Mouse (Mus musculus): ENCODE measurements around the gene Tsr3.

Gene Tsr3

DNA sequence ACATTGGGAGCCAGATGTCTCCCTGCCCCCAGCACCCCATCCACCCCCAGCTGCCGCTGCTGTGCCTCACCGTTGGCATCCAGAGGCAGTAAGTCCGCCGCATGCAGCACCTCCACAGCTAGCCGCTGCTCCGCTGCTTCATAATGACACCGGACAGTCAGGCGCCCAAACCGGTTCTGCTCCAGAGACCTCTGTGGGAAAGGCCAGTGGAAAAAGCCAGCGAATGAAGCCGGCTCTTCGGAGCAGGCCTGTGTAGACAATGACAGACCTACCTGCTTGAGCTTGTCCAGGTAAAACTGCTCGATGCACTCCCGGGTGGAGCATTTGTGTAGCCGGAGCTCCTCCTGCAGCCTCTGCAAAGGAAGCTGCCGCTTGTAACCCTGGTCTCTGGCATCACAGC, 4.3 kb downstream of the Tsr3 start:
- DNase-seq, result no peak

DNA sequence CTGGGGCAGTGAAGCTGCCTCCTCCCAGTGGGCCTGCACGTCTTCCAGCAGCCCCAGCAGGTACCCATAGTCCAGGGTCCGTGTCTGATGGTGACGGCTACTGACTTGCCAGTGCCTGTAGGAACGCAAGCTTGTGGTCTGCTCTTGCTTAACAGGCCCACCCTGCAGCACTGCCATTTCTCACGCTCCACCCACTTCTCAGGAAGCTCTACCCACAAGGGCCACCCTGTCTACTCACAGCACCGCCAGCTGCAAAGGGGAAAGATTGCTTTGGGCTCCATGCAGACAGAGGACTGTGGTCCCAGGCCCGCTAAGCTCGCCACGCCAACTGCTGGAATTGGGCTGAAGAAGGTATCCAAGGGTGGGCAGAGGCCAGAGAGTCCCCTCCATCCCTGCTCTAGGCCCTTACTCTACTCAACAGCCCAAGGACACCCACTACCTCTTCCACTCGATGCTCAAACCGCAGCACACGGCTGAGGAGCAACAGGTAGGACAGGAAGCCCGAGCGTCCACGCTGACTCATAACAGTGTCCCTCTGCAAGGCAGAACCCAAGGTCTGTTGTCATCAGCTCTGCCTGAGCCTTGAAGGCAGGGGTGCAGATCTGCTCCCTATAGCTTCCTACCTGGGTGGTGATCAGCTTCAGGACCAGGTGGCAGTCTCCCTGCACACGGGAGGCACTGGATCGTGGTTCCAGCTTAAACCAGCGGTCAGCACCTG, 8.2 kb downstream of the Tsr3 start:
- no peak for DNase-seq

DNA sequence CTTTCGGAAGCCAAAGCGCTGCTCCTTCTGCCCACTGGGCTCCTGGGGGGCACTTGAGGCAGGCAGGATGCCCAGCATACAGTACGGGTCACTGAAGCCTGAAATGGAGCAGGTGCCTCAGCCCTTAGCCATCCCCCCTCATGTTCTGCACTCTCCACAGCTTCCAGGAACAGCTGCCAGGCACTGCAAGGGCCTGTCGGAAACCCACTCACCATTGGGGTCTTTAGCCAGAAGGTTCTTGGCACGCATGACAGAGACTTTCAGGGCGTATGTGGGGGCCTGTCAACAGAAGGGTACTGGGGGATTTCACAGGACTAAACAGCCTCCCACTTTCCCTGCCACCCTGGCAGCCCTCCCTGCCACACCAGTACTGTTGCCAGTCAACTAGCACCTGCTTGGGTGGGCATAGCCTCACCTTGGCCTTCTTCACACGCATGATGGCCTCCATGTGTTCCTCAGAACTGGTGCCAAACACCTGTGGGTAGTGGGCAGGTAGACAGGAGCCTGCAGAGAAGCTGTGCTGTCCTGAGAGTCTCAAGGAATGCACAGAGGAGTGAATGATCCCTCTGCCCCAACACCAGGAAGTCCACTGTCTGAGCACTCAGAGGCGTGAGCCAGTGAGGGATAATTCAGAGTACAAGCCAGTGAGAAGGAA, 10.3 kb downstream of the Tsr3 start:
- no peak for DNase-seq

GRCm38 (mm10) chr17:25252643-25253042, 12.7 kb downstream of the Tsr3 start:
- DNase-seq, result no peak

DNA sequence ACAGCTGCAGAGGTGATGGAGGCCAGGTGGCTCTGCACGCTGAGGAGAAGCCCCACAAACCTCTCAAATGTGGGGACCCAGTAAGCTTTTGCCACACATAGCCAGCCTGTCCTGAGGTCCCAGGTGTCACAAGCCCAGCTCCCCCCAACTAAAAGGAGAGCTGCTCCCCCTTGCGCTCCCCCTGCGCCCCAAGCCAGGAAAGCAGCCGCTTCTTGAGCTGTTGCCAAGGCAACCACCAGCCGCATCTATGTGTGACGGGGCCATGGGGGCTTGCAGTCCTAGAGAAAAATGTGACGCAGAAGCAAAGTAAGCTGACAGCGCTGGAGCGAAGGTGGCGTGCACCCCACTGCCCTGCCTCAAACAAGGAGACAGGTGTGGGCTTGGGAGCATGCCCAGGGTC, 13.8 kb downstream of the Tsr3 start:
- no peak for DNase-seq

GRCm38 (mm10) chr17:25255110-25255509, 15.1 kb downstream of the Tsr3 start:
- no peak for DNase-seq

DNA sequence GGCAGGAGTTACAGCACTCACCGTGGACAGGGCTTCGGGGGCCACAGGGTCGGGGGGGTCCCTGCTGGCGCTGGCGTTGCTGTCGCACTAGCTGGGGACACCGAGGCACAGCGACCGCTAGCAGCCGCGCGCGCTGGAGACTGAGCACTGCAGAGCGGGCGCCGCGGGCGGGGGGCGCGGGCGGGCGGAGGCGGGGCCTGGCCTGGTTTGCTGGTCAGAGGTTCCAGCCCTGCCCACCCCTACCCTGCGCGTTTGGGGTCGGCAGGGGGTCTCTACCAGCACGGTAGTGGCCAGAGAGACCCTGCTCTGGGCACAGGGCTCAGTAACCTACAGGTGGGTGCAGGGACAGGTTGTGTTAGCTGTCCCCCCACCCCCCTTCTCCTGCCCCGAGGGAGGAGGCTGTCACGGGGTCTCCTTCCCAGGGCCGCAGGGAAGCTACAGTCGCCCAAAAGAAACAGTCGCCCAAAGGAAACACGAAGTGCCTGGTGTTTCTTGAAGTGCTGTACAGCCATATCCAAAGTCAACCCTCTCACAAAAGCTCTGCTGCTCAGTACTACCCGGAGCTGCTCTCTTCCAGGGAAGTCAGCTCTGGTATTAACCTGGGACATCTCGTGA, 16.3 kb downstream of the Tsr3 start, which contains the start of gene Baiap3:
TSS of gene Baiap3 (minus strand) at position 225 of the 615 bp plus-strand sequence.
- DNase-seq, result peak; percentile 40

- peak; percentile 34 for DNase-seq
Measured at GRCm38 (mm10) chr17:25257804-25258261, 17.9 kb downstream of the Tsr3 start.

- DNase-seq, result no peak
Measured at GRCm38 (mm10) chr17:25264453-25264852, 24.5 kb downstream of the Tsr3 start.

- peak; percentile 60 for DNase-seq
Measured at GRCm38 (mm10) chr17:25270795-25271335, 30.9 kb downstream of the Tsr3 start.

- DNase-seq, result peak; percentile 65
Measured at GRCm38 (mm10) chr17:25272326-25272725, 32.4 kb downstream of the Tsr3 start.

DNA sequence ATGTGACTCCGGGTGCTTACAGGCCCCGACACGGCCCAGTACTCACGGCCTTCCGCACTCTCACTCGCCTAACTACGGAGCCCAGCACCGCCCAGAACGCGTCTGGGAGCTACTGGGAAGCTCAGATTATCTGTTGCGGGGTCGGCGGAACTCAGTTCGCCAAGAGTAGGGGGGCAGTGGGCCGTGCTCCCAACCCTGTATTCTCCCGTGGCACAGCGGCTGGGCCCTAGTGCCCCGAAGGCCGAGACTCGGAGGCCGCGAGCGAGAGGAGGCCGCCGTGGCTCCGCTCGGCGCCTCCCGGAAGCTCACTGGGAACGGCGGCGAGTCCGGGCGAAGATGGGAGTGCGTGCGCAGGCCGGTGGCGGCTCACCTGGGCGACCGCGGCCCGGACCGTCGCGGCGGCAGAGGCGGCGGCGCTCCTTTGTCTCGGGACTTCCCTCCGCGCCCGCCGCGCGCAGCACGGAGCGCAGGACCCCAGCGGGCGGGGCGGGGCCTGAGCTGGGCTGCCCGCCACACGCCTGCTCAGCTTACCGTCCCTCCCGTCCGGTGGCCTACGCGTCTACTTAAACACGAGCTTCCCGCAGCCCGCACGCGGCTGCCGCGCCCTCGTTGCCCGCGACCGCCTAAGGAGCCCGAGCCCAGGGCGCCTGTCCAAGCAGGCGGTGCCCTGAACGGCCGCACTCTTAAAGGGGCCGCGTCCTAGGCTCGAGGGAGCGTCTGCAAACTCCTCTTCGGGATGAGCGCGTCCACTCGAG, 33.2 kb downstream of the Tsr3 start:
- DNase-seq, result peak; percentile 92

- peak; percentile 95 for DNase-seq
Measured at GRCm38 (mm10) chr17:25273706-25274501, 33.9 kb downstream of the Tsr3 start.

GRCm38 (mm10) chr17:25274571-25275346, 34.8 kb downstream of the Tsr3 start, which contains the start of gene Ube2i:
Gene Ube2i, minus strand, starts transcription at chr17:25274622.
- no peak for DNase-seq

DNA sequence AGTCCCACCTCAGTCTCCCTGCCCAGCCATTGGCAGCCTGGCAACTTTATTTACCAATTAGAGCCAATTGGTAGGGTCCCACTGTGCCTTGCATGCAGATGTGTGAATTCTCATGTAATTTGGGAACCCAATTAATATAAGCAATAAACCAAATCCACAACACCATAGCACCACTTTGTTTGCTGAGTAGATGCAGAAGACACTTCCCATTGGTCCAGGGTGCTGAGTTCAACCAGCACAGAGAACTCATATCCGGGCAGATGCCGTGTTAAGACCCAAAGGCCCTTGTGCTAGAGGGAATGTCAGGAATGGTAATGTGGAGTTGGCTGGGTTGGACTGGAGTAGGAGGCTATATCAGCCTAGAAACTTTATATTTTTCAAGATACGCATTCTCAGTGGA, 35.9 kb downstream of the Tsr3 start:
- no peak for DNase-seq

- peak; percentile 89 for DNase-seq
Measured at GRCm38 (mm10) chr17:25282133-25282532, 42.2 kb downstream of the Tsr3 start.

DNA sequence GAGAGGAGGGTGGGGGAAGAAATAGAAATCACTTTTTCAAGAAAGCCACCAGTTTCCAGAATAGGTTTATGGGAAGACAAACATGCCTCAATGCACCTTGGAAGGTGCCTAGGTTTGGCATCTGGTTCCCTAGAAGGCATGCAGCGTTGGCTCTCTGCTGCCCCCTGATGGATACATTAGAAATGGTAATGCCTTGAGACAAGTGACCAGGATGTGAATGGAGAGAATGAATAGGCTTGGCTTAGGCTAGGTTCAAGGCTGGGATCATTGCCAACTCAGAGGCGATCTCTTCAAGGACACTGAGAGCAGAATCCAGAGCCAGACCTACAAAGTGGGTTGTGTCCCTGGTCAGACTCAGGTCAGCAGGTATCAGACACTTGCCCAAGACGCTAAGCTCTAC, 45.1 kb downstream of the Tsr3 start:
- DNase-seq, result peak; percentile 90

GRCm38 (mm10) chr17:25288842-25289241, 48.9 kb downstream of the Tsr3 start:
- peak; percentile 60 for DNase-seq

GRCm38 (mm10) chr17:25290411-25290810, 50.4 kb downstream of the Tsr3 start:
- DNase-seq, result no peak
